Mouse (Mus musculus) ES-E14 (cell line): ENCODE data around the gene Slc6a6.

ENCODE experiments used
- CHD2 ChIP-seq: IDR thresholded peaks from 2 replicates; pipeline ENCODE4 v1.6.1; 2014; ENCODE audit warnings: mild to moderate bottlenecking, low read depth, low read length, inconsistent platforms
- HCFC1 ChIP-seq: IDR thresholded peaks from 2 replicates; pipeline ENCODE4 v1.6.1; 2012; ENCODE audit warnings: low read length, inconsistent platforms, borderline replicate concordance; ENCODE audit not compliant: insufficient read depth
- MAFK ChIP-seq: IDR thresholded peaks from 2 replicates; pipeline ENCODE4 v1.6.1; 2014; ENCODE audit warnings: mild to moderate bottlenecking, low read depth, low read length, inconsistent platforms; ENCODE audit not compliant: insufficient read depth
- ZC3H11A ChIP-seq: IDR thresholded peaks from 2 replicates; pipeline ENCODE4 v1.6.1; 2012; ENCODE audit warnings: low read depth, mild to moderate bottlenecking, inconsistent platforms, low read length, borderline replicate concordance
- ZNF384 ChIP-seq: IDR thresholded peaks from 2 replicates; pipeline ENCODE4 v1.6.1; 2012; ENCODE audit warnings: low read depth, low read length, inconsistent platforms

GRCm38 (mm10) chr6:91707886-91708564, 24.2 kb downstream of the Slc6a6 start:
- TF ChIP-seq CHD2 (no peak), HCFC1 (no peak), MAFK (no peak), ZC3H11A (no peak), ZNF384 (no peak)
